Mouse (Mus musculus): ENCODE measurements around the gene Krt10.

GRCm38 (mm10) chr11:99436625-99437024 is 47.5 kb upstream of the Krt10 start:
- TF ChIP-seq CTCF (IDR thresholded peaks at IDR 0.05; ENCODE audit: borderline replicate concordance, insufficient read depth, low read length) (no peak), POLR2A (IDR thresholded peaks at IDR 0.05; ENCODE audit: low read depth, low read length) (no peak)
